Comparison of ENCODE assay signal across 22 mouse cellular contexts in the genomic region with DNA sequence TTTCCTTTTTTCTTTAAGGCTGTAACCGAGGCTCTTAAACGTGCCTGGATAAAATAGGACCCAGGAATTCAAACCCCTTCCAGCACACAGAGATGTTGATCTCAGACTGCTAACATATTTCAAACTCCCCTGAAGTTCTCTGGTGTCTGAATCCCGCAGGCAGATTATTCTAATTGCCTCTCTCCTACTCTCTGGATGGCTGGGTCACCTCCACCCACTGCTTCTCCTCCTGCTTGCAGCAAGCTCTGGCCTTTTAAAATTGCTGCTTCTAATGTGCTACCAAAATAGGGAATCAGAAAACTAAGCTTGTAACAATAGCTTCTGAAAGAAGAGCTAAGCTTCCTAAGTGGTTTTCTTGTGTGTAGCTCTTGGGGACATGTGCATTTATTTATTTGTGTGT.
"Had no signal": no experiment of that assay in that cellular context is flagged by ENCODE, and none has a peak within 500 bp of the region (broad histone marks: within the 10 kb centered on the region; RNA-seq: fewer than 3 reads in every experiment).

No protein-coding gene starts in this region.

- H3K4me3 ChIP-seq: layer of hippocampus, adult 2 months; limb, embryonic 12.5 days; limb, embryonic 15.5 days; neural tube, embryonic 12.5 days; neural tube, embryonic 15.5 days had no signal

- H3K36me3 ChIP-seq: limb, embryonic 12.5 days; limb, embryonic 15.5 days; neural tube, embryonic 12.5 days; neural tube, embryonic 15.5 days had no signal

- H3K27ac ChIP-seq: layer of hippocampus, adult 2 months; limb, embryonic 12.5 days; limb, embryonic 15.5 days; liver, embryonic 14.5 days; macrophage; neural tube, embryonic 12.5 days; neural tube, embryonic 15.5 days; stomach, postnatal 0 days had no signal

- H3K27me3 ChIP-seq: limb, embryonic 12.5 days; limb, embryonic 15.5 days; neural tube, embryonic 12.5 days; neural tube, embryonic 15.5 days had no signal

- H3K4me2 ChIP-seq: limb, embryonic 12.5 days; limb, embryonic 15.5 days; liver, embryonic 11.5 days; lung, embryonic 14.5 days; neural tube, embryonic 12.5 days; neural tube, embryonic 15.5 days had no signal

- DNase-seq: kidney, adult 18-20 months; kidney, adult 9 months; kidney, postnatal 25 days; layer of hippocampus, adult 9-11 months; left cerebral cortex, postnatal 4 days; liver, postnatal 0 days; right cerebral cortex, postnatal 14 days; right cerebral cortex, postnatal 4 days; thymus, adult 2 months; thymus, postnatal 14 days; thymus, postnatal 4 days had no signal

- H3K9me3 ChIP-seq: limb, embryonic 12.5 days; limb, embryonic 15.5 days; neural tube, embryonic 12.5 days; neural tube, embryonic 15.5 days had no signal

- H3K4me1 ChIP-seq: limb, embryonic 15.5 days; neural tube, embryonic 12.5 days; neural tube, embryonic 15.5 days had no signal

- ATAC-seq: liver, postnatal 0 days; lung, postnatal 0 days had no signal

- H3K9ac ChIP-seq: limb, embryonic 12.5 days; limb, embryonic 15.5 days; liver, embryonic 14.5 days; liver, postnatal 0 days; lung, embryonic 14.5 days; neural tube, embryonic 12.5 days; neural tube, embryonic 15.5 days had no signal
